Mouse (Mus musculus) mouse trophoblast stem cell (cell line): ENCODE measurements at regions not wholly inside any gene's neighbourhood (a gene's known extent, or its start where the extent isn't known, plus 50 kb on each side); places are given as distances from the start of the nearest gene placed in this dataset.

Source experiments
- in situ Hi-C, 2 experiments: fragments of 300-500 bp; cut with MseI, MboI; formaldehyde crosslinking; loops; 2 replicates in 1 of 2; 3 replicates in 1 of 2; pipeline ENCODE4 v1.15.1; 2025

GRCm38 (mm10) chrX:103250961-103251360 is 64.5 kb upstream of the Nap1l2 start:
- in situ Hi-C loops: loop anchor here in 1 of 2 experiments (10.0 kb wide), 1 partner anchor 184 kb away; no protein-coding TSS in a partner anchor

- in situ Hi-C loops: loop anchor here in 1 of 2 experiments (10.0 kb wide), 1 partner anchor 183 kb away; no protein-coding TSS in a partner anchor
Measured at GRCm38 (mm10) chrX:103251478-103251877, 65.0 kb upstream of the Nap1l2 start.

DNA sequence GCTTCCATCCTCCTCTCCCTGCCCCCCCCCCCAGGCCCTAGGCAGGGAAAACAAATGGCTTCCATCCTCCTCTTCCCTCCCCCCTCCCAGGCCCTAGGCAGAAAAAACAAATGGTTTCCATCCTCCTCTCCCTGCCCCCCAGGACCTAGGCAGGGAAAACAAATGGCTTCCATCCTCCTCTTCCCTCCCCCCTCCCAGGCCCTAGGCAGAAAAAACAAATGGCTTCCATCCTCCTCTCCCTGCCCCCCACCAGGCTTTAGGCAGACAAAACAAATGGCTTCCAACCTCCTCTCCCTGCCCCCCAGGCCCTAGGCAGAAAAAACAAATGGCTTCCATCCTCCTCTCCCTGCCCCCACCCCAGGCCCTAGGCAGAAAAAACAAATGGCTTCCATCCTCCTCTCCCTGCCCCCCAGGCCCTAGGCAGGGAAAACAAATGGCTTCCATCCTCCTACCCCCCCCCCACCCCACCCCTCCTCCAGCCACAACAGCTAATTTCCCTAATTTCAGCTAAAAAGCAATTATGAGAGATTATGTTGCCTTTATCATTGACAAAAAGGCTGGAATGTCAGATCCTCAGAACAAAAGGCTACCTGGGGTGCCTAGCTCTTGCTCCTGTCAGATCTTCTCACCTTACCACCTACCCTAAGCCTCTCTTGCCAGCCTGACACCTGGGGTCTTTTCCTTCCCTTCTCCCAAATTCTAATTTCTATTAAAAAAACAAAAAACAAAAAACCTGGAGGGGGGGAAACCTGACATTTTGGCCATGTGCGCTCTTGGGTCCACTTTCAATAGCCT is 65.8 kb upstream of the Nap1l2 start:
- in situ Hi-C loops: loop anchor here in 1 of 2 experiments (10.0 kb wide), 1 partner anchor 183 kb away; no protein-coding TSS in a partner anchor

DNA sequence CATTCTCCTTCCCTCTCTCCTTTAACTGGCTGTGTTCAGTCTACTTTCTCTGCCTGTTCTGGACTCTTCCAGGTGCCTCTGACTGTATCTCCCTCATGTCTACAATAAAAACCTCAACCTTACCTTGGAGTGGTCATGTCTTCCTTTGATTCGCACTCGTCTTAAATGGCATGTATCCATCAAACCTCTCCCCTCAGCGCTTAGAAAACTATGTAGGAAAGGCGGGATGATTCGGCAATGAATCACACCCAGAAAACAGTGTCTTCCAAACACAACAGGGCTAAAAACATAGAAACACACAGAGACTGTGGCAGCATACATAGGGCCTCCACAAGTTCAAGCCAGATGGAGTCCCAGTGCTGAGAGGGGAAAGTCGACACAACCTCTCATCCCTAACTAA is 66.4 kb upstream of the Nap1l2 start:
- in situ Hi-C loops: loop anchor here in 1 of 2 experiments (10.0 kb wide), 1 partner anchor 182 kb away; no protein-coding TSS in a partner anchor

GRCm38 (mm10) chrX:103254867-103255266 is 66.3 kb upstream of the Cdx4 start:
- in situ Hi-C loops: loop anchor here in 1 of 2 experiments (10.0 kb wide), 1 partner anchor 180 kb away; no protein-coding TSS in a partner anchor

DNA sequence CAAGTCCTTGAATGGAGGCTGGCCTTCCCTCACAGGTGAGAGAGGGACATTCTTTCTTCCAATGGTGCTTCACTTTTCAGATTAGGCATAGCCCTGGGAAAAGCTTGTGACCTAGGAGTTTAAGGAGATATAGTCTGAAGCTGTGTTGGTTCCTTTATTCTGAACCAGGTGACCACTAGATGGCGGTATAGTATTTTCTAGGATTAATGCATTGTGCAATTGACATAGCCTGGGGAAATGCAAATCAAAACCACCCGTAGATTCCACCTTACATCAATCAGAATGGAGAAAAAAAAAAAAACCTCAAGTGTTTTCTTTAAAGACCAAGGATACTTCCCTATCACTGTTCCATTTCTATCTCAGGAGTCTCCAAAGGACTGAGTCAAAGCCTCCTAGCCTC is 61.3 kb upstream of the Cdx4 start:
- in situ Hi-C loops: loop anchor here (10.0 kb wide), 1 partner anchor 175 kb away; no protein-coding TSS in a partner anchor
